Comparison of ENCODE assay signal across 9 mouse cellular contexts in genomic region chr7:110259966-110260711, GRCm38 (mm10). TPM values are rescaled to one million over a fixed set of nuclear protein-coding genes. Genes with fewer than 3 reads are reported as not detected.
DNase-seq lines count a peak whose midpoint lies in the region; ATAC-seq and TF ChIP-seq lines count a peak whose summit lies in the region.
"Had no signal": no experiment of that assay in that cellular context is flagged by ENCODE, and none has a peak within 500 bp of the region (broad histone marks: within the 10 kb centered on the region; RNA-seq: fewer than 3 reads in every experiment).

No protein-coding gene starts in this region.

- no peak for ATAC-seq in hindbrain, embryonic 16.5 days
- no peak for ATAC-seq in hindbrain, embryonic 12.5 days (ENCODE audit: low FRiP score)
- 0 out of 2 replicates have a peak, but pooled peaks have one; percentile 43 for ATAC-seq in kidney, postnatal 0 days (replicated peaks; ENCODE audit: low FRiP score, low read depth)
- ATAC-seq in stomach, embryonic 14.5 days (ENCODE audit: insufficient number of reproducible peaks, insufficient read depth, low FRiP score, low read depth) = no peak; the same call in 1 of the 2 replicates

- no peaks in the 10 kb centered on the region for H3K36me3 ChIP-seq in hindbrain, embryonic 16.5 days (ENCODE audit: control insufficient read depth, insufficient read depth, low read length)
- no peaks in the 10 kb centered on the region for H3K36me3 ChIP-seq in hindbrain, embryonic 12.5 days
- H3K36me3 ChIP-seq in kidney, postnatal 0 days (ENCODE audit: insufficient read depth, low read length) = no peaks in the 10 kb centered on the region
- H3K36me3 ChIP-seq in stomach, embryonic 14.5 days (ENCODE audit: control insufficient read depth, insufficient read depth, low read length) = no peaks in the 10 kb centered on the region

- no peaks in the 10 kb centered on the region for H3K27me3 ChIP-seq in hindbrain, embryonic 16.5 days (replicated peaks; ENCODE audit: control insufficient read depth, insufficient read depth, low read length)
- no peaks in the 10 kb centered on the region for H3K27me3 ChIP-seq in hindbrain, embryonic 12.5 days
- no peaks in the 10 kb centered on the region for H3K27me3 ChIP-seq in kidney, postnatal 0 days (ENCODE audit: insufficient read depth, low read length)
- H3K27me3 ChIP-seq in stomach, embryonic 14.5 days (ENCODE audit: control insufficient read depth, insufficient read depth, low read length) = no peaks in the 10 kb centered on the region
- H3K27me3 ChIP-seq: limb, embryonic 13.5 days had no signal

- H3K4me2 ChIP-seq in hindbrain, embryonic 16.5 days (ENCODE audit: low read length) = no peak overlapping the region
- H3K4me2 ChIP-seq in hindbrain, embryonic 12.5 days (replicated peaks) = no peak overlapping the region
- no peak overlapping the region for H3K4me2 ChIP-seq in kidney, postnatal 0 days (ENCODE audit: low read length)
- H3K4me2 ChIP-seq in stomach, embryonic 14.5 days (replicated peaks; ENCODE audit: low read depth, low read length) = no peak overlapping the region
- H3K4me2 ChIP-seq: limb, embryonic 13.5 days had no signal

- no peaks in the 10 kb centered on the region for H3K9me3 ChIP-seq in hindbrain, embryonic 16.5 days (ENCODE audit: control insufficient read depth, low read length)
- H3K9me3 ChIP-seq in hindbrain, embryonic 12.5 days (replicated peaks) = no peaks in the 10 kb centered on the region
- no peaks in the 10 kb centered on the region for H3K9me3 ChIP-seq in kidney, postnatal 0 days (replicated peaks; ENCODE audit: low read length)
- H3K9me3 ChIP-seq in stomach, embryonic 14.5 days (ENCODE audit: control insufficient read depth, low read depth, low read length) = no peaks in the 10 kb centered on the region
- H3K9me3 ChIP-seq: limb, embryonic 13.5 days had no signal

- no peak overlapping the region for H3K4me3 ChIP-seq in hindbrain, embryonic 16.5 days (ENCODE audit: low read length)
- H3K4me3 ChIP-seq in hindbrain, embryonic 12.5 days = no peak overlapping the region
- no peak overlapping the region for H3K4me3 ChIP-seq in kidney, postnatal 0 days (replicated peaks; ENCODE audit: low read depth, low read length)
- no peak overlapping the region for H3K4me3 ChIP-seq in stomach, embryonic 14.5 days (ENCODE audit: low read depth, low read length)
- H3K4me3 ChIP-seq: limb, embryonic 13.5 days had no signal

- H3K4me1 ChIP-seq in hindbrain, embryonic 16.5 days (ENCODE audit: control insufficient read depth, insufficient read depth, low read depth, low read length) = no peaks in the 10 kb centered on the region
- no peaks in the 10 kb centered on the region for H3K4me1 ChIP-seq in hindbrain, embryonic 12.5 days
- H3K4me1 ChIP-seq in kidney, postnatal 0 days (replicated peaks; ENCODE audit: insufficient read depth, low read length) = peaks cover 10% of the 10 kb centered on the region; the same call in 1 of the 2 replicates
- 0 out of 2 replicates have a peak, but pooled peaks cover 4% of the 10 kb centered on the region for H3K4me1 ChIP-seq in stomach, embryonic 14.5 days (ENCODE audit: control insufficient read depth, insufficient read depth, low read length)

- WGBS in hindbrain, embryonic 16.5 days = 75% methylated on average over 4 of the region's 4 CpGs
- WGBS in hindbrain, embryonic 12.5 days = 78% methylated on average over 4 of the region's 4 CpGs
- 67% methylated on average over 4 of the region's 4 CpGs for WGBS in kidney, postnatal 0 days
- 61% methylated on average over 4 of the region's 4 CpGs for WGBS in stomach, embryonic 14.5 days

- DNase-seq in adrenal gland, adult 8-10 months = peak; percentile 35
- peak; percentile 61 to 80 for DNase-seq in heart, adult 9 months (ENCODE audit: low spot score in 2 of 2)
- DNase-seq in kidney, postnatal 0 days (ENCODE audit: low spot score) = peak; percentile 72
- DNase-seq in cerebellum, adult 18-20 months = no peak
- DNase-seq in embryo, embryonic 11 days = no peak

- no peak for TF ChIP-seq CTCF in kidney, postnatal 0 days (IDR thresholded peaks at IDR 0.05; ENCODE audit: low read depth)

- no peak overlapping the region for H3K9ac ChIP-seq in hindbrain, embryonic 16.5 days (ENCODE audit: low read depth, low read length)
- no peak overlapping the region for H3K9ac ChIP-seq in hindbrain, embryonic 12.5 days
- H3K9ac ChIP-seq in kidney, postnatal 0 days (ENCODE audit: low read depth, low read length) = no peak overlapping the region
- H3K9ac ChIP-seq in stomach, embryonic 14.5 days (replicated peaks; ENCODE audit: low read depth, low read length) = no peak overlapping the region
- H3K9ac ChIP-seq: limb, embryonic 13.5 days had no signal

- 0 out of 2 replicates have a peak overlapping the region, but pooled peaks have one; percentile 21 for H3K27ac ChIP-seq in hindbrain, embryonic 16.5 days (ENCODE audit: low read depth, low read length)
- H3K27ac ChIP-seq in hindbrain, embryonic 12.5 days = no peak overlapping the region
- H3K27ac ChIP-seq in kidney, postnatal 0 days = peak overlapping the region; percentile 60
- H3K27ac ChIP-seq in stomach, embryonic 14.5 days (ENCODE audit: low read length) = 0 out of 2 replicates have a peak overlapping the region, but pooled peaks have one; percentile 44
- H3K27ac ChIP-seq: limb, embryonic 13.5 days had no signal

RNA-seq across cellular contexts. Expression of gene Swap70, which starts 38.6 kb away (rescaled TPM):
- 10.6 and 11.2 TPM in 2 replicates for polyA plus RNA-seq in hindbrain, embryonic 16.5 days (2015; fragmentation: Nextera tagmentation; extraction: Ambion mirVana)
- polyA plus RNA-seq in hindbrain, embryonic 12.5 days (2016; fragmentation: Nextera tagmentation; extraction: Ambion mirVana) = 20.7 and 23.3 TPM in 2 replicates
- total RNA-seq in adrenal gland, adult 8-10 months (2022) = 10 to 100 TPM; 16.0 to 28.7 (median 21.2) TPM
- polyA plus RNA-seq in kidney, postnatal 0 days (2015; fragmentation: Nextera tagmentation; extraction: Ambion mirVana) = 23.3 and 26.0 TPM in 2 replicates
- 25.2 and 26.9 TPM in 2 replicates for polyA plus RNA-seq in stomach, embryonic 14.5 days (2014; fragmentation: Nextera tagmentation; extraction: Ambion mirVana)

Comparison
In these comparisons a context has a peak if more than half of its experiments do, and no peak if none do; other contexts are left out.
1. DNase-seq: peak in adrenal gland, adult 8-10 months (single experiment), heart, adult 9 months (2 of 2) and kidney, postnatal 0 days (single experiment); none in cerebellum, adult 18-20 months (0 of 2) and embryo, embryonic 11 days (single experiment).